Mouse (Mus musculus) forebrain, postnatal 0 days (tissue): ENCODE results near the gene Dram1. TPM values are rescaled to one million over a fixed set of nuclear protein-coding genes. Genes with fewer than 3 reads are reported as not detected.

ENCODE experiments used
- ATAC-seq: fragments of 200-750 bp; cut with Nextera tagmentation; 2 replicates; pipeline ENCODE4 v1.8.0; 2017; ENCODE audit warnings: mild to moderate bottlenecking, moderate library complexity
- DNase-seq: peaks from one replicate; pipeline ENCODE4 v3.0.0-alpha.2; 2015
- H3K27ac ChIP-seq: fragments of 300-500 bp; sonication (generic); 2 replicates; pipeline ENCODE4 v1.5.1; 2014; ENCODE audit warnings: low read depth, mild to moderate bottlenecking, antibody characterized with exemption, low read length, moderate library complexity, mixed read lengths
- H3K27me3 ChIP-seq: fragments of 300-500 bp; sonication (generic); 2 replicates; pipeline ENCODE4 v1.6.1; 2014; ENCODE audit warnings: mild to moderate bottlenecking, low read length, mixed read lengths; ENCODE audit not compliant: insufficient read depth
- H3K36me3 ChIP-seq: fragments of 300-500 bp; sonication (generic); 2 replicates; pipeline ENCODE4 v1.6.1; 2014; ENCODE audit warnings: mild to moderate bottlenecking, moderate library complexity; ENCODE audit not compliant: insufficient read depth
- H3K4me1 ChIP-seq: fragments of 300-500 bp; sonication (generic); 2 replicates; pipeline ENCODE4 v1.6.1; 2014; ENCODE audit warnings: antibody characterized with exemption; ENCODE audit not compliant: insufficient read depth
- H3K4me2 ChIP-seq: fragments of 300-500 bp; sonication (generic); 2 replicates; pipeline ENCODE4 v1.6.1; 2014; ENCODE audit warnings: low read depth, mild to moderate bottlenecking, moderate library complexity
- H3K4me3 ChIP-seq: fragments of 300-500 bp; sonication (generic); 2 replicates; pipeline ENCODE4 v1.5.1; 2014; ENCODE audit warnings: low read depth, low read length, mixed read lengths
- H3K9ac ChIP-seq: fragments of 300-500 bp; sonication (generic); 2 replicates; pipeline ENCODE4 v1.6.1; 2014; ENCODE audit warnings: mild to moderate bottlenecking
- H3K9me3 ChIP-seq: fragments of 300-500 bp; sonication (generic); 2 replicates; pipeline ENCODE4 v1.6.1; 2016; ENCODE audit warnings: low read length
- CTCF ChIP-seq: sonication (generic); IDR thresholded peaks from 2 replicates; pipeline ENCODE4 v1.5.1; 2016; ENCODE audit warnings: antibody characterized with exemption, control low read depth, low read depth
- WGBS: fragments of 180-500 bp; shearing (Covaris S2); extraction: QIAGEN DNeasy Blood & Tissue Kit; methylation state at CpG from one replicate; pipeline ENCODE4 v1.1.7; 2014; 5-methylcytosine and 5-hydroxymethylcytosine counted together
- polyA plus RNA-seq: library from polyadenylated mRNA; unstranded; fragments of >200 nt; fragmentation: Nextera tagmentation; extraction: Ambion mirVana; gene quantifications from 2 replicates; pipeline ENCODE4 v1.2.1, GENCODE M21; 2015
- total RNA-seq: library from RNA; depleted of rRNA; stranded (reverse); fragments of >200 nt; gene quantifications from 2 replicates; pipeline ENCODE4 v1.2.3, GENCODE M21; 2014

Gene Dram1
- total and polyA plus RNA-seq, 2 experiments from 2014 or later, result 0.62 to 0.92 TPM

- no peak overlapping the region for H3K4me2 ChIP-seq
- DNase-seq, result no peak
- no peak for TF ChIP-seq CTCF
- H3K9me3 ChIP-seq, result no peaks in the 10 kb centered on the region
- 87% methylated on average over 3 of the region's 3 CpGs for WGBS
- H3K27ac ChIP-seq, result no peak overlapping the region
- H3K4me1 ChIP-seq, result no peaks in the 10 kb centered on the region
- no peak for ATAC-seq
- H3K9ac ChIP-seq, result no peak overlapping the region
- H3K4me3 ChIP-seq, result no peak overlapping the region
- no peaks in the 10 kb centered on the region for H3K27me3 ChIP-seq
- no peaks in the 10 kb centered on the region for H3K36me3 ChIP-seq
Observed at GRCm38 (mm10) chr10:88364221-88364620, 14.7 kb downstream of the Dram1 start.

DNA sequence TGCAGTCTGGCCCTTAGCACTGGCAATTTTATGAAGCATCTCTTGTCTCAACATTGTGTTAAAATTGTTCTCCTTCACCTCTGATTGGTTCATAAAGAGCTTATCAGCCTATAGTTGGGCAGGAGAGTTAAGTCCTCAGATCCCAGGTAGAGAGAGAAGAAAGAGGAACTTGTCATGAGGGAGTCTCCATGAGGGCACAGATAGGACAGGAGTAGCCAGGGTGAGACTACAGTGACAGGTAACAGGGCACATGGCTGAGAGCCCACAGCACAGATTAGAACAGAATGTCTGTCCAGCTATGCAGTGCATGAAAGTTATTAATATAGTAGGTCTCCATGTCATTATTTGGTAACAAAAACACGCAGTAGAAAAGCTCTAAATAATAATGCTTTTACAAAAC, 16.7 kb downstream of the Dram1 start:
- WGBS, result 86% methylated on average over 1 of the region's 1 CpGs
- TF ChIP-seq CTCF, result no peak
- no peaks in the 10 kb centered on the region for H3K36me3 ChIP-seq
- ATAC-seq (no peak), DNase-seq (no peak)
- H3K4me1 ChIP-seq, result no peaks in the 10 kb centered on the region
- H3K27ac ChIP-seq, result no peak overlapping the region
- no peak overlapping the region for H3K9ac ChIP-seq
- no peak overlapping the region for H3K4me2 ChIP-seq
- H3K9me3 ChIP-seq, result no peaks in the 10 kb centered on the region
- H3K4me3 ChIP-seq, result no peak overlapping the region
- no peaks in the 10 kb centered on the region for H3K27me3 ChIP-seq

GRCm38 (mm10) chr10:88356983-88357559, 21.8 kb downstream of the Dram1 start:
- H3K27me3 ChIP-seq, result no peaks in the 10 kb centered on the region
- peak overlapping the region; percentile 52 for H3K4me3 ChIP-seq
- H3K4me1 ChIP-seq, result no peaks in the 10 kb centered on the region
- DNase-seq (peak; percentile 59), ATAC-seq (peak; percentile 91)
- peak overlapping the region; percentile 57 for H3K9ac ChIP-seq
- no peaks in the 10 kb centered on the region for H3K36me3 ChIP-seq
- H3K9me3 ChIP-seq, result no peaks in the 10 kb centered on the region
- H3K4me2 ChIP-seq, result peak overlapping the region; percentile 63
- TF ChIP-seq CTCF, result no peak
- 2% methylated on average over 47 of the region's 47 CpGs for WGBS
- no peak overlapping the region for H3K27ac ChIP-seq

DNA sequence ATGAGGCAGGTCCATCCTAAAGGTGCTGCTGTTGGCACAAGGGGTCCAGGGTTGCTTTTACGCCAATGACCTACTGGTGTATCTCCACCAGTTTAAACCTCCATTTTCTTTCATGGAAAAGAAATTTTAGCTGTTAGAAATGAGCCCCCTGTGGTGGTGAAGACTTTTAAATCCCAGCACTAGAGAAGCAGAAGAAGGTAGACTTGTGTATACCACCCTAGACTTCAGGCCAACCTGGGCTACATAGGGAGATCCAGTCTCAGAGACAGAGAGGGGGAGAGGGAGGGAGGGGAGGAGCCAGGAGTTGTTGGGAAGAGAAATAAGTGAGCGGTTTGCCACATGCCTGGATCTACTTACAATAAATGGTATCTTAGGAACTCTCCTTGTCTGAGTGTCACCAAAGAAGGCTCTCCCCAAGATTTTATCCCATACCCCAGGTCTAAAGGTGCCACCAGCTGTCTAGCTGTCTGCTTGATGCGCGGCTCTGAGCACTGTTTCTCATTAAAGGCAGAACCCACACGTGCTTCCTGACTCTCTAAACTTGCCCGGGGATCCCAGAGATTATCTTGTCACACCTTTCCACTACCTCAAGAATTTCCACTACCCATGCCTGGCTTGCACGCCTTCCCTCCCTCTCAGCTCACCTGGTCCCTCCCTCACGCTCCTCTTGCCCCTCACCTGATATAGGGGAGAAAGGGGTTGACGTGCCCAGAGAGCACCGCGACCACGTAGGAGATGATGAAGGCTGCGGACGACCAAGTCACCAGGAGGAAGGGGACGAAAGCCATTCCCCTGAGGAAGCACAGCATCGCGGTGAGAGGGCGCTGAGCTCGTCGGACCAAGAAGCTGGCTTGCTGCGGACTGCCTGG, 22.5 kb downstream of the Dram1 start:
- H3K27ac ChIP-seq, result no peak overlapping the region

DNA sequence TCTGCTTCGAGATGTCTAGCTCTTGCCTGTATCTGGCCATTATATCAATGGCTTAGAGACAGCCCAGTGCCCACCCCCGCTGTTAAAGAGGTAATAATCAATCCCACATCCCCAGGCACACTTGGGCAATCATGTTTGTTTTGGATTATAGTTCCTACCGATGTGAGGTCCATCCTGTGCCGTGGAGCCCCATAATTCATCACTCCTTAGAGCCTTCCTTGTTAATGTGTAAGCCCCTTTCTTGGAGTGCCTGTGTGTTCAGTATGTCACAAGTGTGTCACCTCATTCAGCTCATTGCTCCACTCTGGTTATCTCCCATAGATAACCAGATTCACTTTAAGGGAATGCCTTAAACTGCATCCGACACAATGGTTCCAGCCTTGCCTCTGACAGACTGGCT, 24.3 kb downstream of the Dram1 start:
- WGBS, result 89% methylated on average over 5 of the region's 5 CpGs
- ATAC-seq, result no peak

More for the DNA sequence above, 22.5 kb downstream of the Dram1 start:
- Histone ChIP-seq H3K4me1 (no peaks in the 10 kb centered on the region), H3K4me2 (peak overlapping the region; percentile 63), H3K9ac (peak overlapping the region; percentile 57), H3K4me3 (peak overlapping the region; percentile 52), H3K27me3 (no peaks in the 10 kb centered on the region), H3K9me3 (no peaks in the 10 kb centered on the region), H3K36me3 (no peaks in the 10 kb centered on the region)
- peak; percentile 6 for DNase-seq
- WGBS, result 10% methylated on average over 21 of the region's 21 CpGs
- no peak for TF ChIP-seq CTCF
- peak; percentile 6; the same call in 1 of the 2 replicates for ATAC-seq

GRCm38 (mm10) chr10:88352549-88352948, 26.3 kb downstream of the Dram1 start:
- 91% methylated on average over 2 of the region's 2 CpGs for WGBS
- DNase-seq, result no peak
- Histone ChIP-seq H3K27ac (no peak overlapping the region), H3K27me3 (no peaks in the 10 kb centered on the region), H3K9me3 (no peaks in the 10 kb centered on the region), H3K4me2 (no peak overlapping the region), H3K4me1 (no peaks in the 10 kb centered on the region), H3K36me3 (no peaks in the 10 kb centered on the region), H3K4me3 (no peak overlapping the region), H3K9ac (no peak overlapping the region)
- ATAC-seq, result no peak
- TF ChIP-seq CTCF, result no peak

More for the DNA sequence above, 24.3 kb downstream of the Dram1 start:
- TF ChIP-seq CTCF, result no peak
- DNase-seq, result no peak
- H3K27ac ChIP-seq, result no peak overlapping the region
- H3K4me1 ChIP-seq, result no peaks in the 10 kb centered on the region
- no peak overlapping the region for H3K4me3 ChIP-seq
- H3K9ac ChIP-seq, result no peak overlapping the region
- H3K4me2 ChIP-seq, result no peak overlapping the region
- no peaks in the 10 kb centered on the region for H3K9me3 ChIP-seq
- no peaks in the 10 kb centered on the region for H3K27me3 ChIP-seq
- H3K36me3 ChIP-seq, result no peaks in the 10 kb centered on the region
